ENCODE assay signal across 8 mouse cellular contexts in genomic region chr10:128911430-128911829, GRCm38 (mm10). TPM values are rescaled to one million over a fixed set of nuclear protein-coding genes. Genes with fewer than 3 reads are reported as not detected.
DNase-seq lines count a peak whose midpoint lies in the region; ATAC-seq lines count a peak whose summit lies in the region.
"Had no signal": no experiment of that assay in that cellular context is flagged by ENCODE, and none has a peak within 500 bp of the region (broad histone marks: within the 10 kb centered on the region; RNA-seq: fewer than 3 reads in every experiment).

No protein-coding gene starts in this region.

- peak overlapping the region; percentile 86; the same call in 1 of the 2 replicates for H3K4me2 ChIP-seq in liver, embryonic 11.5 days
- no peak overlapping the region; the same call in 1 of the 2 replicates for H3K4me2 ChIP-seq in liver, embryonic 12.5 days
- H3K4me2 ChIP-seq in embryonic facial prominence, embryonic 15.5 days (replicated peaks) = peak overlapping the region; percentile 84
- peak overlapping the region; percentile 84 for H3K4me2 ChIP-seq in intestine, embryonic 15.5 days (replicated peaks)
- H3K4me2 ChIP-seq in neural tube, embryonic 15.5 days = peak overlapping the region; percentile 70

- intact Hi-C loops in left cerebral cortex, postnatal 25 days (cut with DNase I) = no loop called here

- no peaks in the 10 kb centered on the region for H3K9me3 ChIP-seq in liver, embryonic 11.5 days (ENCODE audit: control insufficient read depth, low read length)
- no peaks in the 10 kb centered on the region for H3K9me3 ChIP-seq in liver, embryonic 12.5 days (replicated peaks)
- no peaks in the 10 kb centered on the region for H3K9me3 ChIP-seq in embryonic facial prominence, embryonic 15.5 days (replicated peaks)
- no peaks in the 10 kb centered on the region for H3K9me3 ChIP-seq in intestine, embryonic 15.5 days
- H3K9me3 ChIP-seq in neural tube, embryonic 15.5 days (replicated peaks) = no peaks in the 10 kb centered on the region

- ATAC-seq in liver, embryonic 11.5 days (replicated peaks; ENCODE audit: low FRiP score) = no peak
- ATAC-seq in liver, embryonic 12.5 days = no peak
- ATAC-seq in embryonic facial prominence, embryonic 15.5 days (ENCODE audit: insufficient number of reproducible peaks, low FRiP score, low TSS enrichment, low read depth) = no peak
- ATAC-seq in intestine, embryonic 15.5 days = no peak
- ATAC-seq in neural tube, embryonic 15.5 days (ENCODE audit: low FRiP score) = no peak

- H3K4me1 ChIP-seq in liver, embryonic 11.5 days (replicated peaks; ENCODE audit: control insufficient read depth, insufficient read depth, low read length) = peaks cover 5% of the 10 kb centered on the region
- H3K4me1 ChIP-seq in liver, embryonic 12.5 days = peaks cover 25% of the 10 kb centered on the region
- H3K4me1 ChIP-seq in embryonic facial prominence, embryonic 15.5 days = peaks cover 43% of the 10 kb centered on the region
- peaks cover 21% of the 10 kb centered on the region for H3K4me1 ChIP-seq in intestine, embryonic 15.5 days (replicated peaks)
- peaks cover 26% of the 10 kb centered on the region for H3K4me1 ChIP-seq in neural tube, embryonic 15.5 days

- H3K27me3 ChIP-seq in liver, embryonic 11.5 days (replicated peaks; ENCODE audit: control insufficient read depth, insufficient read depth, low read length) = peaks cover 3% of the 10 kb centered on the region; the same call in 1 of the 2 replicates
- peaks cover 48% of the 10 kb centered on the region for H3K27me3 ChIP-seq in liver, embryonic 12.5 days (replicated peaks)
- H3K27me3 ChIP-seq in embryonic facial prominence, embryonic 15.5 days = no peaks in the 10 kb centered on the region
- H3K27me3 ChIP-seq in intestine, embryonic 15.5 days (replicated peaks) = no peaks in the 10 kb centered on the region
- H3K27me3 ChIP-seq in neural tube, embryonic 15.5 days (replicated peaks) = no peaks in the 10 kb centered on the region

- peaks cover 7% of the 10 kb centered on the region for H3K36me3 ChIP-seq in liver, embryonic 11.5 days (ENCODE audit: control insufficient read depth, insufficient read depth, low read length)
- H3K36me3 ChIP-seq in liver, embryonic 12.5 days = peaks cover 25% of the 10 kb centered on the region
- H3K36me3 ChIP-seq in embryonic facial prominence, embryonic 15.5 days = peaks cover 31% of the 10 kb centered on the region
- H3K36me3 ChIP-seq in intestine, embryonic 15.5 days = peaks cover 14% of the 10 kb centered on the region
- no peaks in the 10 kb centered on the region for H3K36me3 ChIP-seq in neural tube, embryonic 15.5 days

- H3K27ac ChIP-seq in liver, embryonic 11.5 days (ENCODE audit: low read depth, low read length) = no peak overlapping the region
- no peak overlapping the region for H3K27ac ChIP-seq in liver, embryonic 12.5 days
- peak overlapping the region; percentile 98; the same call in 1 of the 2 replicates for H3K27ac ChIP-seq in embryonic facial prominence, embryonic 15.5 days (replicated peaks)
- H3K27ac ChIP-seq in intestine, embryonic 15.5 days = no peak overlapping the region
- no peak overlapping the region for H3K27ac ChIP-seq in neural tube, embryonic 15.5 days (replicated peaks)

- DNase-seq in liver, embryonic 11.5 days (ENCODE audit: low spot score) = no peak
- no peak for DNase-seq in left cerebral cortex, postnatal 25 days (ENCODE audit: low spot score in 2 of 2)
- DNase-seq in cerebellum, postnatal 10 days = no peak
- DNase-seq: thymus, adult 18-20 months had no signal

- H3K4me3 ChIP-seq in liver, embryonic 11.5 days (ENCODE audit: low read depth, low read length) = no peak overlapping the region
- H3K4me3 ChIP-seq in liver, embryonic 12.5 days = no peak overlapping the region
- H3K4me3 ChIP-seq in embryonic facial prominence, embryonic 15.5 days (replicated peaks) = peak overlapping the region; percentile 92
- peak overlapping the region; percentile 75 for H3K4me3 ChIP-seq in intestine, embryonic 15.5 days (replicated peaks)
- peak overlapping the region; percentile 64; the same call in 1 of the 2 replicates for H3K4me3 ChIP-seq in neural tube, embryonic 15.5 days (replicated peaks)

- 76% methylated on average over 6 of the region's 6 CpGs for WGBS in liver, embryonic 11.5 days
- WGBS in liver, embryonic 12.5 days (ENCODE audit: insufficient replicate concordance) = 56% methylated on average over 6 of the region's 6 CpGs
- WGBS in embryonic facial prominence, embryonic 15.5 days = 90% methylated on average over 6 of the region's 6 CpGs
- 89% methylated on average over 6 of the region's 6 CpGs for WGBS in intestine, embryonic 15.5 days
- WGBS in neural tube, embryonic 15.5 days = 90% methylated on average over 6 of the region's 6 CpGs

- no peak overlapping the region for H3K9ac ChIP-seq in liver, embryonic 11.5 days (ENCODE audit: low read depth, low read length)
- H3K9ac ChIP-seq in liver, embryonic 12.5 days = no peak overlapping the region
- no peak overlapping the region for H3K9ac ChIP-seq in embryonic facial prominence, embryonic 15.5 days
- 0 out of 2 replicates have a peak overlapping the region, but pooled peaks have one; percentile 90 for H3K9ac ChIP-seq in intestine, embryonic 15.5 days
- no peak overlapping the region for H3K9ac ChIP-seq in neural tube, embryonic 15.5 days (replicated peaks)

RNA-seq across cellular contexts. Expression of gene Cd63, which starts 10.6 kb away (rescaled TPM):
- polyA plus RNA-seq in liver, embryonic 11.5 days (2014; fragmentation: Nextera tagmentation; extraction: Ambion mirVana) = 193 and 198 TPM in 2 replicates
- 127 and 129 TPM in 2 replicates for polyA plus RNA-seq in liver, embryonic 12.5 days (2016; fragmentation: Nextera tagmentation; extraction: Ambion mirVana)
- polyA plus RNA-seq in embryonic facial prominence, embryonic 15.5 days (2015; fragmentation: Nextera tagmentation; extraction: Ambion mirVana) = 1,010 and 1,093 TPM in 2 replicates
- polyA plus RNA-seq in intestine, embryonic 15.5 days (2015; fragmentation: Nextera tagmentation; extraction: Ambion mirVana) = 708 and 725 TPM in 2 replicates
- 254 and 295 TPM in 2 replicates for polyA plus RNA-seq in neural tube, embryonic 15.5 days (2015; fragmentation: Nextera tagmentation; extraction: Ambion mirVana)
- 10 to 100 TPM; 65.0 to 74.0 TPM for total RNA-seq in left cerebral cortex, postnatal 25 days (2021)

RNA-seq across cellular contexts. Expression of gene Rdh5, which starts 11.3 kb away (rescaled TPM):
- polyA plus RNA-seq in liver, embryonic 11.5 days (2014; fragmentation: Nextera tagmentation; extraction: Ambion mirVana) = 11.1 and 13.1 TPM in 2 replicates
- polyA plus RNA-seq in liver, embryonic 12.5 days (2016; fragmentation: Nextera tagmentation; extraction: Ambion mirVana) = 8.2 and 9.0 TPM in 2 replicates
- 19.6 and 21.3 TPM in 2 replicates for polyA plus RNA-seq in embryonic facial prominence, embryonic 15.5 days (2015; fragmentation: Nextera tagmentation; extraction: Ambion mirVana)
- polyA plus RNA-seq in intestine, embryonic 15.5 days (2015; fragmentation: Nextera tagmentation; extraction: Ambion mirVana) = 11.7 and 12.0 TPM in 2 replicates
- 15.7 and 19.8 TPM in 2 replicates for polyA plus RNA-seq in neural tube, embryonic 15.5 days (2015; fragmentation: Nextera tagmentation; extraction: Ambion mirVana)
- 1 to 10 TPM; 6.0 to 8.2 TPM for total RNA-seq in left cerebral cortex, postnatal 25 days (2021)

RNA-seq across cellular contexts. Expression of gene Bloc1s1, which starts 12.4 kb away (rescaled TPM):
- 128 and 140 TPM in 2 replicates for polyA plus RNA-seq in liver, embryonic 11.5 days (2014; fragmentation: Nextera tagmentation; extraction: Ambion mirVana)
- 82.5 and 83.0 TPM in 2 replicates for polyA plus RNA-seq in liver, embryonic 12.5 days (2016; fragmentation: Nextera tagmentation; extraction: Ambion mirVana)
- polyA plus RNA-seq in embryonic facial prominence, embryonic 15.5 days (2015; fragmentation: Nextera tagmentation; extraction: Ambion mirVana) = 224 and 226 TPM in 2 replicates
- 194 and 203 TPM in 2 replicates for polyA plus RNA-seq in intestine, embryonic 15.5 days (2015; fragmentation: Nextera tagmentation; extraction: Ambion mirVana)
- polyA plus RNA-seq in neural tube, embryonic 15.5 days (2015; fragmentation: Nextera tagmentation; extraction: Ambion mirVana) = 248 and 265 TPM in 2 replicates
- 10 to 100 TPM; 81.4 to 86.2 TPM for total RNA-seq in left cerebral cortex, postnatal 25 days (2021)

RNA-seq across cellular contexts. Expression of gene Gdf11, which starts 19.9 kb away (rescaled TPM):
- polyA plus RNA-seq in liver, embryonic 11.5 days (2014; fragmentation: Nextera tagmentation; extraction: Ambion mirVana) = 3.3 and 3.5 TPM in 2 replicates
- 1.8 and 1.9 TPM in 2 replicates for polyA plus RNA-seq in liver, embryonic 12.5 days (2016; fragmentation: Nextera tagmentation; extraction: Ambion mirVana)
- polyA plus RNA-seq in embryonic facial prominence, embryonic 15.5 days (2015; fragmentation: Nextera tagmentation; extraction: Ambion mirVana) = 6.1 TPM in 2 replicates
- 3.5 and 3.9 TPM in 2 replicates for polyA plus RNA-seq in intestine, embryonic 15.5 days (2015; fragmentation: Nextera tagmentation; extraction: Ambion mirVana)
- 6.8 and 9.0 TPM in 2 replicates for polyA plus RNA-seq in neural tube, embryonic 15.5 days (2015; fragmentation: Nextera tagmentation; extraction: Ambion mirVana)
- total RNA-seq in left cerebral cortex, postnatal 25 days (2021) = 10 to 100 TPM; 12.8 to 14.9 TPM

RNA-seq across cellular contexts. Expression of gene Itga7, which starts 22.2 kb away (rescaled TPM):
- 0.14 and 0.21 TPM in 2 replicates for polyA plus RNA-seq in liver, embryonic 11.5 days (2014; fragmentation: Nextera tagmentation; extraction: Ambion mirVana)
- 0.12 and 0.17 TPM in 2 replicates for polyA plus RNA-seq in liver, embryonic 12.5 days (2016; fragmentation: Nextera tagmentation; extraction: Ambion mirVana)
- 14.3 and 16.5 TPM in 2 replicates for polyA plus RNA-seq in embryonic facial prominence, embryonic 15.5 days (2015; fragmentation: Nextera tagmentation; extraction: Ambion mirVana)
- 2.9 and 3.8 TPM in 2 replicates for polyA plus RNA-seq in intestine, embryonic 15.5 days (2015; fragmentation: Nextera tagmentation; extraction: Ambion mirVana)
- polyA plus RNA-seq in neural tube, embryonic 15.5 days (2015; fragmentation: Nextera tagmentation; extraction: Ambion mirVana) = 7.2 and 8.8 TPM in 2 replicates
- total RNA-seq in left cerebral cortex, postnatal 25 days (2021) = 10 to 100 TPM; 12.4 to 15.5 TPM

Comparison
In these comparisons a context has a peak if more than half of its experiments do, and no peak if none do; other contexts are left out.
1. H3K4me3 ChIP-seq: peak in embryonic facial prominence, embryonic 15.5 days (single experiment), intestine, embryonic 15.5 days (single experiment) and neural tube, embryonic 15.5 days (single experiment); none in liver, embryonic 11.5 days (single experiment) and liver, embryonic 12.5 days (single experiment).